Mouse (Mus musculus): ENCODE measurements around the gene Gm11549. TPM values are rescaled to one million over a fixed set of nuclear protein-coding genes. Genes with fewer than 3 reads are reported as not detected.
A peak's percentile ranks its signal among the peaks of the same experiment; 100 is the strongest.

Gene Gm11549
- polyA plus RNA-seq, 1 experiment from 2014 or later, result 0.84 TPM

DNA sequence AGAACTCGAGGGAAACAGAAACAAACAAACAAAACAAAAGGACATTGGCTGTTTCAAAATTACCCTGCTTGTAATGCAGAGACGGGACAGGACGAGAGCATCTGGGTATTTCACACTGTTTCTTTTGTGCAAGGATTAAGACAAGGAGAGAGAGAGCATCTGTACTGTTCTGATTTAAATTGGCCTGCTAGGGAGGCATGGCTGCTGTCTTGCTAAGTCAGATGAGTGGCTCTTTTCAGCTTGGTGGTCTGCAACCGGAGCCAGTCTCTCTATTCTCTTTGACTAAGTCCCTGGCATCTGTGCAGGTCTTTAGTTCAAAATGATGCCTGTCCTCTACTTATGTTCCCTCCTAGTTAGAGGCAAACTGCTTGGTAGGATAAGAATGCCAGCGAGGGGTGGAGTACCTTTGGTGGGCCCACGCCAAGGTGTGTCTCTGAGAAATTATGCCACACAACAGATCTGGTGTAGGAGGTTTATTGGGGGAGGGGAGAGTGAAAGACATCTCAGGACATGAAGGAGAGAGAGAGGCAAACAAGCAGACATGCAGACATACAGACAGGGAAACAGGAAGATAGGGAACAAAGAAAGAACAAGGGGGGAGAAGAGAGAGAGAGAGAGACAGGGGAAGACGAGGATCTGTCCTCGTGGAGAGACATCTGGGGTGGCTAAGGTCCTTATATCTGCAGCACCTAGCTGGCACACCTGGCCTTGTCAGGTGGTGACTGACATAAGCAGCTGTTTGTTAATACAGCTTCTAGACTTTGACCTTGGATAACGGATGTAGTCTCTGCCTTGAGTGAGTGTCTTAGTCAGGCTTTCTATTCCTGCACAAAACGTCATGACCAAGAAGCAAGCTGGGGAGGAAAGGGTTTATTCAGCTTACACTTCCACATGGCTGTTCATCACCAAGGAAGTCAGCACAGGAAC is 15.5 kb downstream of the Gm11549 start:
- WGBS, result 65% methylated on average over 10 of the region's 10 CpGs
- no peak; the same call in 1 of the 2 replicates for ATAC-seq (ENCODE audit: low FRiP score, low read depth)

GRCm38 (mm10) chr3:36505306-36505705 is 16.3 kb downstream of the Gm11549 start:
- Histone ChIP-seq H3K27ac (no peak overlapping the region), H3K36me3 (no peaks in the 10 kb centered on the region), H3K9ac (no peak overlapping the region), H3K4me1 (no peaks in the 10 kb centered on the region), H3K4me3 (no peak overlapping the region), H3K9me3 (no peaks in the 10 kb centered on the region), H3K4me2 (replicated peaks) (no peak overlapping the region), H3K27me3 (replicated peaks) (no peaks in the 10 kb centered on the region)
- WGBS, result 86% methylated on average over 8 of the region's 8 CpGs
- ATAC-seq (ENCODE audit: low FRiP score, low read depth), result no peak

More for the DNA sequence above, 15.5 kb downstream of the Gm11549 start:
- Histone ChIP-seq H3K9me3 (no peaks in the 10 kb centered on the region), H3K4me1 (no peaks in the 10 kb centered on the region), H3K36me3 (no peaks in the 10 kb centered on the region), H3K4me2 (replicated peaks) (no peak overlapping the region), H3K4me3 (no peak overlapping the region), H3K9ac (no peak overlapping the region), H3K27me3 (replicated peaks) (no peaks in the 10 kb centered on the region), H3K27ac (no peak overlapping the region)

DNA sequence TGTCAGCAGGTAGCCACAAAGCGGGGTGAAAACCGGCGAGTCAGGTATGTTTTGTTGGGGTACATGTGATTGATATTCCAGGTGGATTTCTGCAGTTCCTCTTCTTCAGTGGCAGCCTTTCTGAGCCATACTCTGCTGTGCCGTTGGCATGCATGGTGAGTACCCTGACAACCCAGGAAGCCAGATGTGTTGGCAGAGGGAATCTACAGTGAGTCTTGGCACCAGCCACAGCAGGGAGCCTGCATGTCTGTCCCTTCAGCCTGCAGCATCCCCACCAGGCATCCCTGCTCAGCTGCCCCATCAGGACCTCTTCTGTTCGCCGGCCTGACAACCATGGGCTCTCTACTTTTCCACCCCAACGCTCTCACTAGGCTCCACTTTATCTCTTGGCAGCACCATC is 20.1 kb downstream of the Gm11549 start:
- no peaks in the 10 kb centered on the region for H3K27me3 ChIP-seq (replicated peaks)

GRCm38 (mm10) chr3:36500976-36501375 is 20.6 kb downstream of the Gm11549 start:
- no peak for ATAC-seq (ENCODE audit: low FRiP score, low read depth)
- 89% methylated on average over 8 of the region's 8 CpGs for WGBS
- Histone ChIP-seq H3K4me3 (no peak overlapping the region), H3K4me1 (no peaks in the 10 kb centered on the region), H3K4me2 (replicated peaks) (no peak overlapping the region), H3K27me3 (replicated peaks) (no peaks in the 10 kb centered on the region), H3K9ac (no peak overlapping the region), H3K27ac (no peak overlapping the region), H3K9me3 (no peaks in the 10 kb centered on the region), H3K36me3 (no peaks in the 10 kb centered on the region)

More for the DNA sequence above, 20.1 kb downstream of the Gm11549 start:
- no peak overlapping the region for H3K9ac ChIP-seq
- no peaks in the 10 kb centered on the region for H3K9me3 ChIP-seq
- WGBS, result 81% methylated on average over 7 of the region's 7 CpGs
- H3K4me3 ChIP-seq, result no peak overlapping the region
- no peaks in the 10 kb centered on the region for H3K4me1 ChIP-seq
- no peak overlapping the region for H3K27ac ChIP-seq
- ATAC-seq (ENCODE audit: low FRiP score, low read depth), result no peak
- no peaks in the 10 kb centered on the region for H3K36me3 ChIP-seq
- no peak overlapping the region for H3K4me2 ChIP-seq (replicated peaks)

GRCm38 (mm10) chr3:36499418-36499817 is 22.2 kb downstream of the Gm11549 start:
- no peaks in the 10 kb centered on the region for H3K36me3 ChIP-seq
- no peak for ATAC-seq (ENCODE audit: low FRiP score, low read depth)
- H3K4me1 ChIP-seq, result no peaks in the 10 kb centered on the region
- no peak overlapping the region for H3K4me2 ChIP-seq (replicated peaks)
- 93% methylated on average over 7 of the region's 7 CpGs for WGBS
- H3K27me3 ChIP-seq (replicated peaks), result no peaks in the 10 kb centered on the region
- H3K27ac ChIP-seq, result no peak overlapping the region
- H3K9ac ChIP-seq, result no peak overlapping the region
- H3K4me3 ChIP-seq, result no peak overlapping the region
- H3K9me3 ChIP-seq, result no peaks in the 10 kb centered on the region

DNA sequence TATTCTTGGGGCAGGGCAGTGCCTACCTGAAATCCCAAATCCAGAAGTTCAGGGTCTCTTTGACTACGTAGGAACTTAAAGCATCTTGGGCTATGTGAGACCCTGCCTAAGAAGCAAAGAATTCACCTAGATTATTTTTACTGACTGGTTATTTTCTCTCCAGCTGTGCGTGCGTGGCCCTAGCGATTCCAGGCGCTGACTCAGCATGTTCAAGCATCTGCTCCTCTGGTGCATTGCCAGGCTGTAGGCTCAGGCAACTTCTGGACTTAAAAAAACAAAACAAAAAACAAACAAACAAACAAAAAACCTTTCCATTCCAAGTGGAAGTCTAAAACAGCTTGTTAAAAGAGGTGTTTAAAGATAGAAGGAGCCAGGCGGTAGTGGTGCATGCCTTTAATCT is 23.4 kb downstream of the Gm11549 start:
- Histone ChIP-seq H3K9me3 (no peaks in the 10 kb centered on the region), H3K27me3 (replicated peaks) (no peaks in the 10 kb centered on the region), H3K4me1 (no peaks in the 10 kb centered on the region), H3K9ac (no peak overlapping the region), H3K4me2 (replicated peaks) (no peak overlapping the region), H3K4me3 (no peak overlapping the region), H3K27ac (no peak overlapping the region), H3K36me3 (no peaks in the 10 kb centered on the region)
- WGBS, result 89% methylated on average over 6 of the region's 6 CpGs
- no peak for ATAC-seq (ENCODE audit: low FRiP score, low read depth)

DNA sequence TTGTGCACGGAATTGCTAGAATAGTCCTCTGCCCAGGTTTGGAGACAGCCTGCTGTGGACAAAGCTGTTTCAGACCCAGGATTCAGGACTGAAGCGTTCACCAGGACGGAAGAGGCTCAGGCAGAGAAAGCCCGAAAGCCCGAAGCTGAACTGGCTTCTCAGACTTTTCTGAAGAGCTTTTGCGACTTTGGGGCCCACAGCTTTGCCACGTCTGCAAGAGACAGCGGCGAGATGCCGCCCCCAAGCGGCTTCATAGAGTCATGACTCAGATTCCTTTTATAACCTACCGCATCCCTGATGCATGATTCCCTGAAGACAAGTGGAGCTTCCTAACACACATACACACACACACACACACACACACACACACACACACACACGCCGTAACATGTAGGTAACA is 24.9 kb downstream of the Gm11549 start:
- Histone ChIP-seq H3K27ac (no peak overlapping the region), H3K9me3 (no peaks in the 10 kb centered on the region), H3K36me3 (no peaks in the 10 kb centered on the region), H3K4me2 (replicated peaks) (no peak overlapping the region), H3K4me1 (no peaks in the 10 kb centered on the region), H3K9ac (no peak overlapping the region), H3K4me3 (no peak overlapping the region), H3K27me3 (replicated peaks) (no peaks in the 10 kb centered on the region)
- ATAC-seq (ENCODE audit: low FRiP score, low read depth), result no peak
- WGBS, result 24% methylated on average over 14 of the region's 14 CpGs

DNA sequence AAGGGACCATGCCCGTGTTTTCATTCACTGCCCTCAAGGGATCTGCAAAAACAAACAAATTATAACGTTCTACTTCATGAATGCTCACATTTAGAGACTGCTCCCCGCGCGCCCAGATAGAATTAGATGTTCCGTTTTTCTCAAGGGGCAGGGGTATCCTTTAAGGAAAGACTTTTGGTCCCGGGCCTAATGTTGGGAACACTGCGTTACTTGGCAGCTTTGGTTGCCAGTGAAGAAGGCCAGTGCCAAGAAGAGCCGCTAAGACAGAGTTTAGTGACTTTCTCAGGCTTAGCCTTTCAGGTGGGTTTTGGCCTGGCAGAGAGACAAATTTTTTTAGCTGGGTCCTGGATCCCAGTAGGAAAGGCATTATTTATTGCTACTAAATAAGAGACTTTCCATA is 25.3 kb downstream of the Gm11549 start:
- 89% methylated on average over 9 of the region's 9 CpGs for WGBS
- no peak overlapping the region for H3K4me3 ChIP-seq
- no peak overlapping the region for H3K9ac ChIP-seq
- H3K4me1 ChIP-seq, result no peaks in the 10 kb centered on the region
- no peaks in the 10 kb centered on the region for H3K36me3 ChIP-seq
- H3K4me2 ChIP-seq (replicated peaks), result no peak overlapping the region
- ATAC-seq (ENCODE audit: low FRiP score, low read depth), result no peak
- H3K27ac ChIP-seq, result no peak overlapping the region
- H3K9me3 ChIP-seq, result no peaks in the 10 kb centered on the region
- no peaks in the 10 kb centered on the region for H3K27me3 ChIP-seq (replicated peaks)

DNA sequence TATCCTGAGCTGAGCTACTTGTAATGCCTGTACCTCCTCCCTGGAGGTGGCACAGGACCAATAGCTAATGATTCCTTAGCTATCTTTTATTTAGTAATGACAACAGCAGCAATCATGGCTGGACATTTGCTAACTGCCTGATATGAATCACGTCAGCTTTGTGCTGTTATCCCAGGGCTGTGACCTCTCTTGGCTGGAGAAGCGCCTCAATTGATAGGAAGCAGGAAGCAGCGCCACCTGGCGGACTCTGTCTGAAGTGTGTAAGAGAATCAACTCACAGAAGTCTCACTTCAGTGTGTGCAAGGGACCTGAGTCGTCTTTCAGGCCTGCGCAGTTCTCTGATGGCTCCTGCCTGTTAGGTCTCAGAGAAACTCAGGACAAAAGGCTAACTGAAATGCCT is 26.2 kb downstream of the Gm11549 start:
- Histone ChIP-seq H3K4me1 (no peaks in the 10 kb centered on the region), H3K4me3 (no peak overlapping the region), H3K27ac (no peak overlapping the region), H3K36me3 (no peaks in the 10 kb centered on the region), H3K9me3 (no peaks in the 10 kb centered on the region), H3K4me2 (replicated peaks) (peak overlapping the region; percentile 29; the same call in 1 of the 2 replicates), H3K9ac (no peak overlapping the region), H3K27me3 (replicated peaks) (no peaks in the 10 kb centered on the region)
- 5% methylated on average over 6 of the region's 6 CpGs for WGBS
- ATAC-seq (ENCODE audit: low FRiP score, low read depth), result peak; percentile 77

GRCm38 (mm10) chr3:36494613-36495012 is 27.0 kb downstream of the Gm11549 start:
- Histone ChIP-seq H3K4me1 (no peaks in the 10 kb centered on the region), H3K4me3 (no peak overlapping the region), H3K9ac (no peak overlapping the region), H3K4me2 (replicated peaks) (no peak overlapping the region), H3K9me3 (no peaks in the 10 kb centered on the region), H3K27me3 (replicated peaks) (no peaks in the 10 kb centered on the region), H3K27ac (no peak overlapping the region), H3K36me3 (no peaks in the 10 kb centered on the region)
- WGBS, result 76% methylated on average over 2 of the region's 2 CpGs
- ATAC-seq (ENCODE audit: low FRiP score, low read depth), result no peak

DNA sequence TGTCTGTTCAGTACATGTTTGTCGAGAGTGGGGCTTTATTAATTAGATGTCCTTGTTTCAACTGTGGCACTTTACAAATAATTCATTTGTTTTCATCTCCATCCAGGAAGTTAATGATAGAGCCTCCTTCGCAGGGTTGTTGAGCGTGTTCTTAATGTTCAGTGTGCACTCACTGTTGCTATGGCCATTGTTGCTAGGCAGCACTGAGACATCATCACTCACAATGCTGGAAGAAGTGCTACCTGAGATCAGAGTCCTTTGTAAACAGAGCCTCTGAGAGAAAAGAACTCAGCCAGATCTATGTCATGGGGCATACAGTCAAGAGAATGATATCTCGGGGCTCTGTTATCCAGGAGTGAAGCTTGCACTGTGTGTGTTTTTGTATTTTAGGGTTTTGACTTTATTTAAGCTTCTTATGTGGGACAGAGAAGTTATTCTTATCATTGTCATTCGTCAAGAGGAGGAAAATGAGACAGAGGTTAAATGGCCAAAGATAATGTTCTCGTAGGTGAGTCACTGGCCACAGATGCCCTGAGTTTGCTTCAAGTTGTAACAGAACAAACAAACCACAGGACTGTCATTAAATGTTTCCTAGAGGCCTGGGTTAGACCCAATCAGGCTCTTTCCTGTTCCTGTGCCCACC is 27.9 kb downstream of the Gm11549 start:
- no peak overlapping the region for H3K27ac ChIP-seq
- H3K9ac ChIP-seq, result no peak overlapping the region
- no peaks in the 10 kb centered on the region for H3K27me3 ChIP-seq (replicated peaks)
- no peaks in the 10 kb centered on the region for H3K9me3 ChIP-seq
- H3K4me1 ChIP-seq, result no peaks in the 10 kb centered on the region
- no peak overlapping the region for H3K4me2 ChIP-seq (replicated peaks)
- WGBS, result 73% methylated on average over 6 of the region's 6 CpGs
- no peaks in the 10 kb centered on the region for H3K36me3 ChIP-seq
- no peak for ATAC-seq (ENCODE audit: low FRiP score, low read depth)
- H3K4me3 ChIP-seq, result no peak overlapping the region

GRCm38 (mm10) chr3:36492716-36493391 is 28.8 kb downstream of the Gm11549 start:
- Histone ChIP-seq H3K9ac (no peak overlapping the region), H3K27ac (no peak overlapping the region), H3K4me2 (replicated peaks) (no peak overlapping the region), H3K36me3 (no peaks in the 10 kb centered on the region), H3K4me3 (no peak overlapping the region), H3K9me3 (no peaks in the 10 kb centered on the region), H3K4me1 (no peaks in the 10 kb centered on the region), H3K27me3 (replicated peaks) (no peaks in the 10 kb centered on the region)
- WGBS, result 89% methylated on average over 9 of the region's 9 CpGs
- ATAC-seq (ENCODE audit: low FRiP score, low read depth), result no peak
